Mouse (Mus musculus) hindbrain, embryonic 11.5 days (tissue): ENCODE measurements around the gene Cebpzos. TPM values are rescaled to one million over a fixed set of nuclear protein-coding genes. Genes with fewer than 3 reads are reported as not detected.

Experiments
- ATAC-seq: fragments of 200-750 bp; cut with Nextera tagmentation; 2 replicates; pipeline ENCODE4 v1.8.0; 2017; ENCODE audit warnings: mild to moderate bottlenecking, moderate TSS enrichment, moderate library complexity; ENCODE audit not compliant: low FRiP score
- DNase-seq: peaks from one replicate; pipeline ENCODE4 v3.0.0-alpha.2; 2015; ENCODE audit warnings: low spot score
- H3K27ac ChIP-seq: fragments of 300-500 bp; sonication (generic); 2 replicates; pipeline ENCODE4 v1.5.1; 2014; ENCODE audit warnings: mild to moderate bottlenecking, low read depth, low read length
- H3K27me3 ChIP-seq: fragments of 300-500 bp; sonication (generic); 2 replicates; pipeline ENCODE4 v1.6.1; 2014; ENCODE audit warnings: mild to moderate bottlenecking, low read length, moderate library complexity, mixed read lengths; ENCODE audit not compliant: control insufficient read depth, insufficient read depth
- H3K36me3 ChIP-seq: fragments of 300-500 bp; sonication (generic); 2 replicates; pipeline ENCODE4 v1.6.1; 2014; ENCODE audit warnings: mild to moderate bottlenecking, low read length, moderate library complexity, mixed read lengths; ENCODE audit not compliant: control insufficient read depth, insufficient read depth
- H3K4me1 ChIP-seq: fragments of 300-500 bp; sonication (generic); replicated peaks from 2 replicates; pipeline ENCODE4 v1.6.1; 2014; ENCODE audit warnings: low read length, mixed read lengths; ENCODE audit not compliant: control insufficient read depth, insufficient read depth
- H3K4me2 ChIP-seq: fragments of 300-500 bp; sonication (generic); replicated peaks from 2 replicates; pipeline ENCODE4 v1.6.1; 2014; ENCODE audit warnings: mild to moderate bottlenecking, low read depth, low read length
- H3K4me3 ChIP-seq: fragments of 300-500 bp; sonication (generic); 2 replicates; pipeline ENCODE4 v1.5.1; 2014; ENCODE audit warnings: low read depth, low read length
- H3K9ac ChIP-seq: fragments of 300-500 bp; sonication (generic); 2 replicates; pipeline ENCODE4 v1.6.1; 2014; ENCODE audit warnings: low read depth, low read length
- H3K9me3 ChIP-seq: fragments of 300-500 bp; sonication (generic); 2 replicates; pipeline ENCODE4 v1.6.1; 2016; ENCODE audit warnings: low read length; ENCODE audit not compliant: control insufficient read depth
- WGBS: fragments of 180-500 bp; shearing (Covaris S2); extraction: QIAGEN DNeasy Blood & Tissue Kit; methylation state at CpG from one replicate; pipeline ENCODE4 v1.1.7; 2014; 5-methylcytosine and 5-hydroxymethylcytosine counted together
- polyA plus RNA-seq: library from polyadenylated mRNA; unstranded; fragments of >200 nt; fragmentation: Nextera tagmentation; extraction: Ambion mirVana; gene quantifications from 2 replicates; pipeline ENCODE4 v1.2.1, GENCODE M21; 2014

The Cebpzos gene
- polyA plus RNA-seq, 1 experiment from 2014 or later = 118 TPM

GRCm38 (mm10) chr17:78891020-78891419 lies 25.3 kb upstream of the Cebpzos start:
- no peak overlapping the region for H3K9ac ChIP-seq
- no peak overlapping the region for H3K4me3 ChIP-seq
- no peaks in the 10 kb centered on the region for H3K4me1 ChIP-seq
- ATAC-seq (no peak), DNase-seq (no peak)
- no peak overlapping the region for H3K4me2 ChIP-seq
- no peak overlapping the region for H3K27ac ChIP-seq
- 82% methylated on average over 9 of the region's 9 CpGs for WGBS
- H3K36me3 ChIP-seq = no peaks in the 10 kb centered on the region
- no peaks in the 10 kb centered on the region for H3K27me3 ChIP-seq
- no peaks in the 10 kb centered on the region for H3K9me3 ChIP-seq

- no peaks in the 10 kb centered on the region for H3K27me3 ChIP-seq
- H3K9ac ChIP-seq = no peak overlapping the region
- no peaks in the 10 kb centered on the region for H3K4me1 ChIP-seq
- no peaks in the 10 kb centered on the region for H3K9me3 ChIP-seq
- ATAC-seq (no peak), DNase-seq (no peak)
- H3K27ac ChIP-seq = no peak overlapping the region
- H3K36me3 ChIP-seq = no peaks in the 10 kb centered on the region
- H3K4me3 ChIP-seq = no peak overlapping the region
- WGBS = 89% methylated on average over 7 of the region's 7 CpGs
- no peak overlapping the region for H3K4me2 ChIP-seq
Measured at GRCm38 (mm10) chr17:78894991-78895390, 21.3 kb upstream of the Cebpzos start.

- WGBS = 49% methylated on average over 8 of the region's 8 CpGs
- H3K27me3 ChIP-seq = no peaks in the 10 kb centered on the region
- no peak overlapping the region for H3K4me3 ChIP-seq
- H3K4me1 ChIP-seq = no peaks in the 10 kb centered on the region
- H3K36me3 ChIP-seq = no peaks in the 10 kb centered on the region
- no peak for ATAC-seq
- DNase-seq = peak; percentile 52
- no peaks in the 10 kb centered on the region for H3K9me3 ChIP-seq
- no peak overlapping the region for H3K4me2 ChIP-seq
- H3K9ac ChIP-seq = no peak overlapping the region
- no peak overlapping the region for H3K27ac ChIP-seq
Measured at GRCm38 (mm10) chr17:78895394-78895793, 20.9 kb upstream of the Cebpzos start.

GRCm38 (mm10) chr17:78903158-78903557 lies 13.1 kb upstream of the Cebpzos start:
- no peak overlapping the region for H3K4me3 ChIP-seq
- no peaks in the 10 kb centered on the region for H3K9me3 ChIP-seq
- H3K27me3 ChIP-seq = no peaks in the 10 kb centered on the region
- no peak for DNase-seq
- no peak overlapping the region for H3K4me2 ChIP-seq
- 88% methylated on average over 2 of the region's 2 CpGs for WGBS
- no peak for ATAC-seq
- H3K36me3 ChIP-seq = no peaks in the 10 kb centered on the region
- H3K27ac ChIP-seq = no peak overlapping the region
- no peak overlapping the region for H3K9ac ChIP-seq
- no peaks in the 10 kb centered on the region for H3K4me1 ChIP-seq

GRCm38 (mm10) chr17:78906892-78907291 lies 9.4 kb upstream of the Cebpzos start, which contains the start of gene Sult6b1:
Gene Sult6b1, minus strand, starts transcription at chr17:78906992.
- WGBS = 88% methylated on average over 5 of the region's 5 CpGs
- ATAC-seq (no peak), DNase-seq (no peak)
- H3K9ac ChIP-seq = no peak within 1 kb of the TSS
- no peak within 1 kb of the TSS for H3K4me2 ChIP-seq
- H3K36me3 ChIP-seq = no peaks in the 10 kb centered on the region
- H3K9me3 ChIP-seq = no peaks in the 10 kb centered on the region
- no peak within 1 kb of the TSS for H3K4me3 ChIP-seq
- H3K27me3 ChIP-seq = no peaks in the 10 kb centered on the region
- no peaks in the 10 kb centered on the region for H3K4me1 ChIP-seq
- no peak within 1 kb of the TSS for H3K27ac ChIP-seq

GRCm38 (mm10) chr17:78909374-78909773 lies 6.9 kb upstream of the Cebpzos start:
- DNase-seq = no peak
- H3K27me3 ChIP-seq = no peaks in the 10 kb centered on the region

GRCm38 (mm10) chr17:78912861-78913281 lies 3.4 kb upstream of the Cebpzos start:
- no peaks in the 10 kb centered on the region for H3K9me3 ChIP-seq
- H3K27me3 ChIP-seq = no peaks in the 10 kb centered on the region
- H3K4me2 ChIP-seq = peak overlapping the region; percentile 36; the same call in 1 of the 2 replicates
- H3K4me3 ChIP-seq = peak overlapping the region; percentile 22
- H3K27ac ChIP-seq = no peak overlapping the region
- DNase-seq = peak; percentile 41
- H3K9ac ChIP-seq = no peak overlapping the region
- WGBS = 35% methylated on average over 6 of the region's 6 CpGs
- ATAC-seq = peak; percentile 43
- H3K4me1 ChIP-seq = no peaks in the 10 kb centered on the region; the same call in 1 of the 2 replicates
- H3K36me3 ChIP-seq = no peaks in the 10 kb centered on the region

More at GRCm38 (mm10) chr17:78909374-78909773, 6.9 kb upstream of the Cebpzos start:
- Histone ChIP-seq H3K36me3 (no peaks in the 10 kb centered on the region), H3K4me2 (no peak overlapping the region), H3K4me3 (no peak overlapping the region), H3K9ac (no peak overlapping the region), H3K4me1 (no peaks in the 10 kb centered on the region), H3K27ac (no peak overlapping the region), H3K9me3 (no peaks in the 10 kb centered on the region)
- 85% methylated on average over 2 of the region's 2 CpGs for WGBS
- ATAC-seq = no peak

GRCm38 (mm10) chr17:78913921-78914320 lies 2.4 kb upstream of the Cebpzos start:
- Histone ChIP-seq H3K9me3 (no peaks in the 10 kb centered on the region), H3K27ac (no peak overlapping the region), H3K4me1 (no peaks in the 10 kb centered on the region; the same call in 1 of the 2 replicates), H3K4me3 (no peak overlapping the region), H3K27me3 (no peaks in the 10 kb centered on the region), H3K9ac (no peak overlapping the region), H3K4me2 (no peak overlapping the region), H3K36me3 (no peaks in the 10 kb centered on the region)
- WGBS = 78% methylated on average over 3 of the region's 3 CpGs
- ATAC-seq (no peak), DNase-seq (no peak)

- H3K36me3 ChIP-seq = no peaks in the 10 kb centered on the region
- H3K4me1 ChIP-seq = no peaks in the 10 kb centered on the region; the same call in 1 of the 2 replicates
- DNase-seq = peak; percentile 20
- peak; percentile 43 for ATAC-seq
- no peaks in the 10 kb centered on the region for H3K9me3 ChIP-seq
- no peaks in the 10 kb centered on the region for H3K27me3 ChIP-seq
- H3K4me3 ChIP-seq = peak overlapping the region; percentile 58
- no peak overlapping the region for H3K27ac ChIP-seq
- H3K4me2 ChIP-seq = peak overlapping the region; percentile 50
- peak overlapping the region; percentile 40 for H3K9ac ChIP-seq
- 55% methylated on average over 6 of the region's 6 CpGs for WGBS
Measured at GRCm38 (mm10) chr17:78915772-78916171, 528 bp upstream of the Cebpzos start.
